Mouse (Mus musculus): Measurements from ENCODE around the gene Map7.

- TF ChIP-seq CTCF (IDR thresholded peaks at IDR 0.05; ENCODE audit: low read depth, low read length) (no peak), POLR2A (IDR thresholded peaks at IDR 0.05; ENCODE audit: extremely low read depth, insufficient read depth, low read length) (no peak)
These were observed 150.8 kb downstream of the Map7 start for GRCm38 (mm10) chr10:20299114-20299513.

Measured in liver, adult 2 months (tissue).